Mouse (Mus musculus) layer of hippocampus, adult 18-20 months (tissue): ENCODE data around the gene Gm5152. TPM values are rescaled to one million over a fixed set of nuclear protein-coding genes. Genes with fewer than 3 reads are reported as not detected.
"Not testable (repeated sequence)": the region's sequence is repeated elsewhere in the genome, so short reads cannot be mapped to it uniquely, and the experiment has no call there.

Source experiments
- DNase-seq, 2 experiments: peaks; one replicate each; pipeline ENCODE4 v3.0.0; 2022; ENCODE audit warnings: low spot score in 2 of 2
- long read RNA-seq: library from polyadenylated mRNA; stranded (forward); transcript quantifications from one replicate; pipeline ENCODE4 v2.0.0, GENCODE M21; 2021
- total RNA-seq, 2 experiments: library from RNA; stranded (reverse); gene quantifications; 2 replicates each; pipeline ENCODE4 v1.2.3; 2021

Gene Gm5152
- not detected for total RNA-seq
- long read RNA-seq, result 0 reads

DNA sequence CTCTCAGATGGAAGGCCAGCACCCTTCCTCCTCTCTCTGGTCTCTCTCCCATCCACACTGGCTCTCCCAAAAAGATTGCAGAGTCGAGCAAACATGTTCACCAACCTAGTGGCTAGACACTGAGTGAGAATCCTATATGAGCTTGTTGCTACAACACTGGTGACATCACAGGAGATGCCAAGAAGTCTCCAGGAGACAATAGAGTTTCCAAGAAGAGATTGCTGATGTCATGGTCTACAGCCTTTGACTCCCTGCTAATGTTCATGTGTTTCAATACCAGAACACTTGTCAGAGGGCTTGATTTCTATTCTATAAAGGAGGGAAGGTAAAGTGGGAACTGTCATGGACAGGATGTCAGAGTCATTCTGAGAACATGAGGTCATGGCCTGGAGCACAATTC, at the start of gene Gm5152:
Gene Gm5152, minus strand, starts transcription at position 101 of the 400 bp plus-strand sequence.
- DNase-seq, result not testable (repeated sequence)

DNA sequence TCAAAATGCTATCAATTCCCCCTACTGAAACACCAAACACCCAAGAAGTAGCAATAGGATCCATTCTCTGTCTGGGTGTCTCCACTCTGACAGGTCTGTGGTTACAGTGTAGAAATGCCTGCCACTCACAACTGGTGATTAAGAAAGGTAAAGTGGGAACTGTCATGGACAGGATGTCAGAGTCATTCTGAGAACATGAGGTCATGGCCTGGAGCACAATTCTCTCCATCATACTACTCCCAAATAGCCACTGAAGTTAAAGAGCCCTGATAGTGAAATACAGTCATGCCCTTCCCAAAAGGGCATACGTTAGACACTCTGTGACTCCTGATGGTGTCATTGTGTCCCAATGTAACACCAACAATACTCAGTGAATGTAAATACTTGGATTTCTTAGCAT, 8.4 kb upstream of the Gm5152 start:
- DNase-seq, result not testable (repeated sequence)

DNA sequence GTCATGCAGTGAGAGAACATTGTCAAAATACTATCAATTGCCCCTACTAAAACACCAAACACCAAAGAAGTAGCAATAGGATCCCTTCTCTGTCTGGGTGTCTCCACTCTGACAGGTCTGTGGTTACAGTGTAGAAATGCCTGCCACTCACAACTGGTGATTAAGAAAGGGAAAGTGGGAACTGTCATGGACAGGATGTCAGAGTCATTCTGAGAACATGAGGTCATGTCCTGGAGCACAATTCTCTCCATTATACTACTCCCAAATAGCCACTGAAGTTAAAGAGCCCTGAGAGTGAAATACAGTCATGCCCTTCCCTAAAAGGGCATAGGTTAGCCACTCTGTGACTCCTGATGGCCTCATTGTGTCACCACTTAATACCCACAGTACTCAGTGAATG, 556 bp downstream of the Gm5152 start:
- DNase-seq, result not testable (repeated sequence)

DNA sequence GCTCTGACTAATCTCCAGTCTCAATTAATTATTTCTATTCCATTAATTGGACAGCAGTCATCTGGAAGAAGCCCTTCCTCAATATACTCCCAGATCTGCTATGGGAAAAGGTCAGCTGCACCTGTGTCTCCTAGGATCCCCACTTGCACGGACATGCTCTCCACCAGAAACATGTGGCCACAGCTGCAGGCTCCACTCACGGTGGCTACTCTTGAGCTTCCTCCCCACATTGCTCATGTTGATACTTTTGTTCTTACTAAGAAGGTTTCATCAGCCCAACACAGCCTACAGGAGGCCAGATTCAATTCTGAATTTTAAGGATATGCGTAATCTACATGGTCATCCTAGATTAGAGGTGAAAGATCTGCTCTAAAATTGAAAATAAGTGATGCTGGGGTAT, 5.9 kb downstream of the Gm5152 start:
- not testable (repeated sequence) for DNase-seq

DNA sequence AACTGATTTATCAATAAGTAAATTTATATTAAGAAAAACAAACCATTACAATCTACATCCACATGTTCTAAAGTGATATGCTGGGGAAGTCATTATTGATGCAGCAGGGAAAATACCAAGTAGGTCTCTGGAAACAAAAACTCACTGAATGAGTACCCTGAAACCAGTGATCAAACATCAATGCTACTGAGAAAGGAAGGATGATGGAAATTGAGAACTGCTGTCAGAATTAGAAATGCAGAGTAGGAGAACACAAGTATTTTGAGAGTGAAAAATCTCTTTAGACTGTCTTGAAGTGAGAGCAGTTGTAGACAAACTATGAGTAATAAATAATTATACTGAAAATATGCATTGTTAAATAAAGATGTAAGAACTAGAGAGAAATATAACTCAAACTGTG, 26.0 kb downstream of the Gm5152 start:
- DNase-seq, result no peak

DNA sequence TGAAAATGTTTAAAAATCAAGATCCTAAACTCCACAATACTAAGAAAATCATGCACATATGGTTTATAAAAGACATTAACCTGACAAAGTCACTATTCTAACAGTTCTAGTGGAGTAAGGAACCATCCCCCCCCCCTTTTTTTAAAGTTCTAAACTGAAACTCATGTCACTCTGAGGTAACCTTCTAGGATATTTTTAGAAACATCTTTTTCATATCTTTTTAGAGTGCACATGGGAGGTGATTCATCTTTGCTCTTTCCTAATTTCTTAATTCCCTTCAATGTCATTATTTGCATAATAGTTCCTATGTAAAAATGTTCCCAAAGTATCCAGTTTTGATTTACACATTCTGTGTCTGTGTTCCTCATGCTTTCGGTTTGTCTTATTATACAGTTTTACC, 43.3 kb downstream of the Gm5152 start:
- no peak for DNase-seq

DNA sequence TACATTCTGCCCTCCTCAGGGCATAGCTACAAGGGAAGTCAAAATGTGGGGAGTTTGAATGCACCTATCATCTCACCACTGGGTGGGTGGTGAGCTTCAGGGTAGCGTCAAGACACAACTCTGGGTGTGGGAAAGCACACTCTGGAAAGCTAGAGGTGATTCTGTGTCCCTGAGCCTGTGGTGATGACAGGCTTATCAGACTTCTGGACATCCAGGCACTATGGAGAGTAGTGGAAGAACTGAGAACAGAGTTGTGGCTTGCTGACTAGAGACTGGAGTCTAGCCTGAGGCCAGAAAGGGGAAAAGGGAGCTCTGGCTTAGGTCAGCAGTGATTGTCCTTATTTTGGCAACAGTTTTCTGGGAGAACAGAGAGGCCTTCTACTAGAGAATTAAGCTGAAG, 49.4 kb downstream of the Gm5152 start:
- DNase-seq, result no peak
